Mouse (Mus musculus) limb, embryonic 14.5 days (tissue): ENCODE measurements around the gene Spata2l. TPM values are rescaled to one million over a fixed set of nuclear protein-coding genes. Genes with fewer than 3 reads are reported as not detected.

ENCODE experiments used
- ATAC-seq: fragments of 200-750 bp; cut with Nextera tagmentation; 2 replicates; pipeline ENCODE4 v1.8.0; 2017; ENCODE audit warnings: low read depth, moderate number of reproducible peaks, moderate TSS enrichment; ENCODE audit not compliant: low FRiP score
- DNase-seq: peaks from one replicate; pipeline ENCODE4 v3.0.0-alpha.2; 2015; ENCODE audit warnings: low spot score
- H3K27ac ChIP-seq: fragments of 300-500 bp; sonication (generic); replicated peaks from 2 replicates; pipeline ENCODE4 v1.5.1; 2014; ENCODE audit warnings: low read depth, mild to moderate bottlenecking, low read length, moderate library complexity, mixed read lengths
- H3K27me3 ChIP-seq: fragments of 300-500 bp; sonication (generic); 2 replicates; pipeline ENCODE4 v1.6.1; 2014; ENCODE audit warnings: low read length, mixed read lengths; ENCODE audit not compliant: control insufficient read depth, insufficient read depth
- H3K36me3 ChIP-seq: fragments of 300-500 bp; sonication (generic); 2 replicates; pipeline ENCODE4 v1.6.1; 2014; ENCODE audit warnings: mild to moderate bottlenecking, low read length, moderate library complexity, mixed read lengths; ENCODE audit not compliant: control insufficient read depth, insufficient read depth
- H3K4me1 ChIP-seq: fragments of 300-500 bp; sonication (generic); 2 replicates; pipeline ENCODE4 v1.6.1; 2014; ENCODE audit warnings: antibody characterized with exemption, low read length, mixed read lengths; ENCODE audit not compliant: control insufficient read depth, insufficient read depth
- H3K4me2 ChIP-seq: fragments of 300-500 bp; sonication (generic); replicated peaks from 2 replicates; pipeline ENCODE4 v1.6.1; 2014; ENCODE audit warnings: low read depth, mild to moderate bottlenecking, low read length, moderate library complexity; ENCODE audit not compliant: severe bottlenecking
- H3K4me3 ChIP-seq: fragments of 300-500 bp; sonication (generic); replicated peaks from 2 replicates; pipeline ENCODE4 v1.5.1; 2014; ENCODE audit warnings: low read length
- H3K9ac ChIP-seq: fragments of 300-500 bp; sonication (generic); 2 replicates; pipeline ENCODE4 v1.6.1; 2014; ENCODE audit warnings: mild to moderate bottlenecking, low read depth, low read length, moderate library complexity; ENCODE audit not compliant: severe bottlenecking
- H3K9me3 ChIP-seq: fragments of 300-500 bp; sonication (generic); 2 replicates; pipeline ENCODE4 v1.6.1; 2016; ENCODE audit warnings: low read length; ENCODE audit not compliant: control insufficient read depth
- POLR2A ChIP-seq: fragments of 200-500 bp; IDR thresholded peaks from 2 replicates; pipeline ENCODE4 v1.8.0; 2012; ENCODE audit warnings: inconsistent platforms, mild to moderate bottlenecking, moderate library complexity, borderline replicate concordance; ENCODE audit not compliant: insufficient read depth, insufficient read length; ENCODE audit errors: extremely low read depth
- WGBS: fragments of 180-500 bp; shearing (Covaris S2); extraction: QIAGEN DNeasy Blood & Tissue Kit; methylation state at CpG from one replicate; pipeline ENCODE4 v1.1.7; 2014; 5-methylcytosine and 5-hydroxymethylcytosine counted together
- polyA plus RNA-seq, 2 experiments: library from polyadenylated mRNA; depleted of rRNA in 1 of 2; stranded (reverse) in 1 of 2; unstranded in 1 of 2; fragments of >200 nt; fragmentation: Nextera tagmentation in 1 of 2; extraction: Ambion mirVana in 1 of 2; gene quantifications; 2 replicates each; pipeline versions ENCODE4 v1.2.1 to v1.2.3; 2012 to 2014

The Spata2l gene
- polyA plus RNA-seq, 2 experiments: 3.0 to 4.6 TPM

DNA sequence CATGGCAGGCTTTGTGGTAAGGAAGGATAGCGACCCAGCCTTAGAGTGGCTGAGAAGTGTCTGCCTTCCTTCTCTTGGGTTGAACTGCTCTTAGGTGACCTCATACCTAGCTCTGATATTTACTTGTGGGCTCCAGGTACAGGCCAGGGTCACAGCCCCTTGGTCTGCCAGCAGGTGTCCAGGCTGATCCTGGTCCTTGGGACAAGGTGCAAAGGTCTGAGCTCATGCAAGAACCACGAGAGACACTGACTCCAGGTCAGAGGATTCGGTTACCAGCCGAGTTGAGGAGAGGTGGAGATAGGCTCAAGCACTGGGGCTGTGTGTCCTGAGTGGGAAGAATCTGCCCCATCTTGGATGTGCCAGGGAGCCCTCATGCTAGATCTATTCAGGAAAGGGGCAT lies 8.3 kb upstream of the Spata2l start:
- Histone ChIP-seq H3K4me3 (no peak overlapping the region), H3K36me3 (peaks cover 75% of the 10 kb centered on the region), H3K27me3 (no peaks in the 10 kb centered on the region), H3K27ac (no peak overlapping the region), H3K9me3 (no peaks in the 10 kb centered on the region), H3K9ac (no peak overlapping the region), H3K4me2 (no peak overlapping the region), H3K4me1 (no peaks in the 10 kb centered on the region)
- DNase-seq (no peak), ATAC-seq (no peak)
- WGBS: 88% methylated on average over 4 of the region's 4 CpGs
- TF ChIP-seq POLR2A: no peak

DNA sequence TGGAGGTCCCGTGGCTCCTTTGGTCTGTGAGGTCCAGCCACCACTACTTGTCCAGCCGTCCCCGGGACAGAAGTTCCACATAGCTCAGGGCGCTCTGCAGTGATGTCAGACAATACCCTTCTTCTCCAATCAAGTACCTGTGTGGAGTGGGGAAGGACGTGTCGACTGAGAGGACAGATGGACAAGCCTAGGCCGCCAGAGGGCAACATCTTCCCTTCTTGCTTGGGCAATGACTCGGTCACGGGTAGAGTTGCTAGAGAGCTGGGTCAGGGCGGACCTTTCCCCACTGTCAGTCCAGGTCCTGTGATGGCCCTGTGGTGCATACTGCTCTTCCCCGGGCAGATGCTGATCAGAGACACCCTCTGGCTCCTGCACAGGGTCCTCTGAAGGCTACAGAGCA lies 7.0 kb upstream of the Spata2l start:
- no peak overlapping the region for H3K4me3 ChIP-seq
- no peak for ATAC-seq
- WGBS: 77% methylated on average over 11 of the region's 11 CpGs
- no peak overlapping the region for H3K4me2 ChIP-seq
- H3K27me3 ChIP-seq: no peaks in the 10 kb centered on the region
- no peaks in the 10 kb centered on the region for H3K4me1 ChIP-seq
- H3K9ac ChIP-seq: no peak overlapping the region
- peaks cover 61% of the 10 kb centered on the region for H3K36me3 ChIP-seq
- no peak overlapping the region for H3K27ac ChIP-seq
- no peak for DNase-seq
- TF ChIP-seq POLR2A: no peak
- no peaks in the 10 kb centered on the region for H3K9me3 ChIP-seq

DNA sequence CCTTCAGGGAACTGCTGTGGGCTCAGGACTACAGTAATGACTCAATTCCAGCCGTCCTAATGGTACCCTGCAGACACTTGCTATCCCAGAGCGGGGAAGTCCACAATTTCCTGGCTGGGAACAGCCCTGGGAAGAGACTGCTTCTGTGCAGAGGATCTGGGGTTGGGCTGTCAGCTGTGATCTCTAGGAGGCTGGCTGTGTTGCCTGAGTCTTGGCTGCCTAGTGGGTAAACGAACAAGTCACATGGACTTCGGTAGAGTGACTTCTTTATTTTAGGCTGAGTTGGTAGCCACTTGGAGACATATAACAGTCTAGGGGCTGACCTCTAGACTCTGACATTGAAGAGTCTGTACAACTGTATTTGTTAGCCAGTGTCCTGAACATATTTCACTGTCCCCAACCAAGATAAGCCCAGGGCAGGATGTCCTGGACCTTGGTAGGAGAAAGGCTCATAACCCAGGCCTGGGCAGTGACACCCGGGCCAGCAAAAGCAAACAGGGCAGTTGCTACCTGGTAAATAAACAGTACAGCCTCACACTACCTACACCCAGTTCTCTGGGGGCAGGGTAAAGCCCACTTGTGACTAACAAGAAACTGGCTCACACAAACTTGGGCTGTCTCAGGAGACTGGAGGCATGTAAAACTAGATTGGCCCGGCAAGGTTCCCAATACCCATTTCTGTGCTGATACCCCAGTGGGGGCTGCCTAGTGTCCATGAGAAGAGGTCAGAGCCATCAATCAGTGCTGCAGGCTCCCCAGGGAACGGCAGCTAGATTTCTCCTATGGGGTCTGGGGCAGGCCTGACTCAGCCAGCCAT lies 6.3 kb upstream of the Spata2l start:
- Histone ChIP-seq H3K4me3 (no peak overlapping the region), H3K4me2 (no peak overlapping the region), H3K27me3 (no peaks in the 10 kb centered on the region), H3K36me3 (peaks cover 54% of the 10 kb centered on the region), H3K27ac (no peak overlapping the region), H3K9me3 (no peaks in the 10 kb centered on the region), H3K9ac (no peak overlapping the region), H3K4me1 (no peaks in the 10 kb centered on the region)
- WGBS: 89% methylated on average over 7 of the region's 7 CpGs
- no peak for TF ChIP-seq POLR2A
- ATAC-seq: no peak
- no peak for DNase-seq

DNA sequence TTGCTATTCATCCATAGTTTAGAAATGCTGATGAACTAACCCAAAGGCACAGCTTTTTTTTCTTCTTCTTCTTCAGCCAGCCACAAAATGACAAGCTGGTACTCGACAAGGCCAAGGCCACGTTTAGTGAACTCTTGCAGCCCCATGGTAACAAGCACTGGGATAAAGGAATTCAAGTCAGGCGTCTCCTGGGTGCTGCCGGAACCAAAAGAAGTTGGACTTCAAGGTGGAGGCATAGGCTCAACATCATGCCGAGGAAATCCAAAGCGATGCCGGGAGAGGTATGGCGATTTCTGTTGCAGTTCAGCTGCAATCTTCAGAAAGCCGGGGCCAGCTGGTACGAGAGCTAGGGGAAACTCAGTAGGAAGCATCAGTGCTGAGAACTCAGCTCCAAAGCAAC lies 3.4 kb upstream of the Spata2l start:
- Histone ChIP-seq H3K36me3 (peaks cover 27% of the 10 kb centered on the region), H3K9ac (no peak overlapping the region), H3K4me2 (no peak overlapping the region), H3K27me3 (peaks cover 16% of the 10 kb centered on the region), H3K4me3 (no peak overlapping the region), H3K4me1 (0 out of 2 replicates have a peak, but pooled peaks cover 8% of the 10 kb centered on the region), H3K27ac (no peak overlapping the region), H3K9me3 (no peaks in the 10 kb centered on the region)
- ATAC-seq (no peak), DNase-seq (no peak)
- no peak for TF ChIP-seq POLR2A
- 88% methylated on average over 10 of the region's 10 CpGs for WGBS

DNA sequence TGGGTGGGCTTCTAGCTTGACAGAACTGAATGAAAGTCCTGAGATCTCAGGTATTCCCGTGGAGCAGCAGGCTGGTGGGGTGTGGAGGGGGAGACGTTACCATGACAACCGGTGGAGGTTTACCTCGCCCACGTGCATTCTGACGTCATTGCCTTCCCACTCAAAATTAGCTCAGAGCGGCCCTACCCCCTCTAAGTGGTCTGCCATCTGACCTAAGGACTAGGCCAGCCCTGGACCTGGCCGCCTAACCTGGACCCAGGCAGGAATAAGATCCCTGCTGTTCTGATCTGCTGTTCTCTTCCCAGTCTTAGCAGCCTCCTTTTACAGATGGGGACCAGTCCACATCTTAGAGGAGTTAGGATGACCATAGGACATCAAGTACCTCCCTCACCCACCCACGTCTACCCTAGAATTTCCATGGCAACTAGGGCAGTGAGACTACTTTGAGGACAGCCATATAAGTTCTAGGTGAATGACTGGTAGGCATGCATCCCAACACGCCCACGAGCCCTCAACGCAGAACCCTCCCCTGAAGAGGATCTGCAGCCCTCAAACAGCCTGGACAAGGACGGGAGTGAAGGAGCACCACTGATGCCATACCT lies 1.0 kb downstream of the Spata2l start:
- Histone ChIP-seq H3K36me3 (no peaks in the 10 kb centered on the region), H3K27me3 (peaks cover 16% of the 10 kb centered on the region), H3K9me3 (no peaks in the 10 kb centered on the region), H3K4me2 (peak overlapping the region; percentile 63), H3K4me1 (0 out of 2 replicates have a peak, but pooled peaks cover 8% of the 10 kb centered on the region), H3K27ac (no peak overlapping the region), H3K9ac (peak overlapping the region; percentile 28), H3K4me3 (peak overlapping the region; percentile 40)
- peak; percentile 29 for DNase-seq
- no peak for ATAC-seq
- no peak for TF ChIP-seq POLR2A
- 34% methylated on average over 13 of the region's 13 CpGs for WGBS
